Mouse (Mus musculus) left cerebral cortex, postnatal 14 days (tissue): ENCODE data around the gene Taf1. TPM values are rescaled to one million over a fixed set of nuclear protein-coding genes. Genes with fewer than 3 reads are reported as not detected.
"Not testable (repeated sequence)": the region's sequence is repeated elsewhere in the genome, so short reads cannot be mapped to it uniquely, and the experiment has no call there.

Experiments
- DNase-seq, 2 experiments: peaks; one replicate each; pipeline ENCODE4 v3.0.0; 2021 to 2022; ENCODE audit warnings: low spot score in 2 of 2, mixed read lengths in 1 of 2
- intact Hi-C: fragments of 180-260 bp; cut with DNase I; formaldehyde crosslinking; loops from one replicate; pipeline ENCODE4 v1.15.1; 2025
- long read RNA-seq, 2 experiments: library from polyadenylated mRNA; stranded (forward); transcript quantifications; one replicate each; pipeline ENCODE4 v2.0.0; 2021
- total RNA-seq, 2 experiments: library from RNA; stranded (reverse); gene quantifications; 2 replicates each; pipeline ENCODE4 v1.2.3; 2021

Taf1 gene
- 10 to 100 TPM; 48.8 to 49.8 TPM for total RNA-seq
- long read RNA-seq, experiment 1, full-length matches to known transcripts: 2 of 10 reads
- long read RNA-seq, experiment 1, partial matches to known transcripts: 3 of 10 reads
- long read RNA-seq, experiment 1, other reads (novel, unspliced or antisense): 5 of 10 reads
- long read RNA-seq, experiment 2, partial matches to known transcripts: 3 of 9 reads
- long read RNA-seq, experiment 2, other reads (novel, unspliced or antisense): 6 of 9 reads

DNA sequence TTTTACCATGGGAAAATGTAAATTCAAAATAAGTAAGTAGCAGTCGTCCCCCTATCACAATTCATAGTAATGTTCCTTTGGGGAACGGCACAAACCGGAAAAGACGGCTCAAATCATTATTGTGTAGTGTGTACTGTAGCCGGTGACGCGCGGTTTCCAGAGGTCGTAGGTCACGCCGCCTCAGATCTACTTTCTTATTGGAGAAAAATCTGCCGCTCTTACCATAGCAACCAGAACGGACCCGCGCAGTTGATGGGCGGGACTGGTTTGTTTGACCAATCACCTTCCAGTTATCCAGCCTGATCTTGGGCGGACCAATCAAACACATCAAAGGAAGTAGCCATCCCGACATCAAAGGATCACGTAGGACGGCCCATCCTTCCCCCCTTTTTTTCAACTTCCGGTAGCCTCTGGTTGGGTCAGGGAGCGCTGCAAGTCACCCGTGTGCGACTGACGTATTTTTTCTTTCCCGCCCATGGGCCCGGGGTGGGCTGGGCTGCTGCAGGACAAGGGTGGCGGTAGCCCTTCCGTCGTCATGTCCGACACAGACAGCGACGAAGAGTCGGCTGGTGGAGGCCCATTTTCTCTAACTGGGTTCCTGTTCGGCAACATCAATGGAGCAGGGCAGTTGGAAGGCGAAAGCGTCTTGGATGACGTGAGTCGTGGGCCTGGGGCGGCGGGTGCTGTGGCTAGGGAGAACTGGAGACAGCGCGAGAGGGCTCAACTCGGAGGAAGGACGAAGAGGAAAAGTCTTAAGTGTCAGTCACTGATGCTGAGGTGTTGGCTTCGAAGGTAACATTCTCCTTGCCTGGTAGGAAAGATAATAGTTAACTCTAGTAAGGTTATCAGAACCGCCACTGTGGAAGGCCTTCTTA is at the start of gene Taf1:
TSS of gene Taf1 (plus strand) at position 388 of the 875 bp plus-strand sequence.
- intact Hi-C loops: no loop called here

DNA sequence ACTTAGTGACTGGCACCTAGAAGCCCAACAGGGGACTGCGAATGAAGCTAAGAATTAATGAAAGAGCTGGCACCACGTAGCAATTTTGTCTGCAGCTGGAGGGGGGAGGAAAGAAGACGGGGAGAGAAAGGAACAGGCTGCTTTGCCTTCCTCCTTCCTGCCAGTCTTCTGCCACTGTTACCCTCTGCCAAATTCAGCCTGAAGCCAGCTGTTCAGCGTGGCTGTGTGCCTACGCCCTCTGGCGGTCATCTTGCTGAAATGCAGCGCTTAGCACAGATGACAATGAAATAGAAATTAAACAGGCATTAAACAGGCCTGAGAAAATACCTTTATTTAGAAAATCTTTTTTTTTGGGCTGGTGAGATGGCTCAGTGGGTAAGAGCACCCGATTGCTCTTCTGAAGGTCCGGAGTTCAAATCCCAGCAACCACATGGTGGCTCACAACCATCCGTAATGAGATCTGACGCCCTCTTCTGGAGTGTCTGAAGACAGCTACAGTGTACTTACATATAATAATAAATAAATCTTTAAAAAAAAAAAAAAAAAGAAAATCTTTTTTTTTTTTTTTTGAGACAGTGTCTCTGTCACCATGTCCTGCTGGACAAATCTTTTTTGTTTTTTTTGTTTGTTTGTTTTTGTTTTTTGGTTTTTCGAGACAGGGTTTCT is 45.9 kb upstream of the Taf1 start:
- DNase-seq: peak; percentile 45 to 59
- intact Hi-C loops: not testable (repeated sequence)

More for the DNA sequence above, at the start of gene Taf1:
- DNase-seq: peak; percentile 94 to 98

DNA sequence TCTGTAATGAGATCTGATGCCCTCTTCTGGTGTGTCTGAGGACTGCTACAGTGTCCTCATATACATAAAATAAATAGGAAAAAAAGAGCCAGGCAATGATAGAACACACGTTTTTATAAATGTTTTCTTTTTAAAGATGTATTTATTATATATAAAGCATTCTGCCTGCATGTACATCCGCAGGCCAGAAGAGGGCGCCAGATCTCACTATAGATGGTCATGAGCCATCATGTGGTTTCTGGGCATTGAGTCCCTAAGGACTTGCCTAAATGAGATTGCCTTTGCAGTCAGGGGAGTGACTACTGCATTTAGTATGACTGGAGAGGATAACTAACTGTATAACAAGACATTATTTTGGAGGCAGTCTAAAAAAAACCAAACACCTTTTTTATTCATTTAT is 27.9 kb upstream of the Taf1 start:
- no peak for DNase-seq
- intact Hi-C loops: no loop called here

DNA sequence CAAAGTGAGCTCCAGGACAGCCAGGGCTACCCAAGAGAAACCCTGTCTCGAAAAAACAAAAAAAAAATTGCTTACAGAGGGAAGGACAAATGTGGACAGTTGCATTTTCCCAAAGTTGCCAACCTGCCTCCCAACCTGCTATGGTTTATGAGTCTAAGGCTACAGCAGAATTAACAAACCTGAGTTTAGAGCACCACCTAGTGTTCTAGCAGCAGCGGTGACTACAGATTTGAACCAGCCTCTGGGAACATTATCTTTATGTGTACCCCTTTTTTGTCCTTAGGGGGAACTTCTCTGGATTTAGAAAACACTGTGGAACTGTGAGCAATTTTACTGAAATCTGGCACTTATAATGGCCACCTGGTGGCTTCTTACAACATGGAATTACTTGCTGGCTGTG is 16.8 kb upstream of the Taf1 start:
- intact Hi-C loops: loop anchor here (10.0 kb wide), 1 partner anchor 381 kb away; no protein-coding TSS in a partner anchor

DNA sequence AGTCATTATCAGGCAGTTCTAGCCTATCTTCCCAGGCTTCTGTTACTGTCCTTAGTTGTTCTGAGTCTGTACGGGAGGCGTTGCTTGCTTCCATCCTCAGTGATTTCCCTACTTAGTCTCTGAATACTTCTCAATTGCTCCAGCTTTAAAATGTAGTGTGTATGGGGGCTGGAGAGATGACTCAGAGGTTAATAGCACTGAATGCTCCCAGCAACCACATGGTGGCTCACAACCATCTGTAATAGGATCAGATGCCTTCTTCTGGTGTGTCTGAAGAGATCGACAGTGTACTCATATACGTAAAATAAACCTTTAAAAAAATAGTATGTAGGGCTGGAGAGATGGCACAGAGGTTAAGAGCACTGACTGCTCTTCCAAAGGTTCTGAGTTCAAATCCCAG is 14.5 kb upstream of the Taf1 start:
- intact Hi-C loops: loop anchor here (10.0 kb wide), 1 partner anchor 383 kb away; no protein-coding TSS in a partner anchor
- no peak for DNase-seq

More for the DNA sequence above, 16.8 kb upstream of the Taf1 start:
- peak; percentile 12 to 18 for DNase-seq

DNA sequence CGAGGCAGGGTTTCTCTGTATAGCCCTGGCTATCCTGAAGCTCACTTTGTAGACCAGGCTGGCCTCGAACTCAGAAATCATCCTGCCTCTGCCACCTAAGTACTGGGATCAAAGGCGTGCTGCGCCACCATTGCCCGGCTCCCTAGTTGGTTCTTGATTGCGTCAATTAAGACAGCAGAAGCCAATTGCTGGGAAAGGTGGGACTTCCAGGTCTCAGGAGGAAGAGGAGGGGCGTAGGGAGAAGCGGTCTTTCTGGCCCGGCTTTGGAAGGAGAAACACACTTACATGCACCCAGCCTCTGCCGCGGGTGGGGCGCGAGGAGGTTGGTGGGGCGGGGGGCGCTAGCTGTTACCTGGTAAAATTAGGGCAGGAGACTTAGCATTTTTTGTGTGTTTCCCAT is 10.5 kb upstream of the Taf1 start:
- intact Hi-C loops: no loop called here
- no peak for DNase-seq

DNA sequence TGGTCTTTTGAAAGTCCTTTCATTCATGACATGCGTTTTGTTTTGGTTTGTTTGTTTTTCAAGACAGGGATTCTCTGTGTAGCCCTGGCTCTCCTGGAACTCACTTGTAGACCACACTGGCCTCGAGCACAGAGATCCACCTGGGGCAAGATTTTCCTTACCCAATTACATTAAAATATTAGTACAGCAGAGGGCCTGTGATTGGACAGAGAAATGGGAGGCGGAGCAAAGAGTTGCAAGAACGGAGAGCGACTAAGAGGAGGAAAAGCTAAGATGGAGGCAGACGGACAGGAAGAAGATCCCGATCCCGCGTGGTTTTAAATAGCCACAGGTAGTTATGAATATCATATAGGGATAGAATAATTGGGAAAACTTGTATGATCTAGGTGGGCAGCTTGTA is 5.2 kb upstream of the Taf1 start:
- intact Hi-C loops: no loop called here
- DNase-seq: no peak

DNA sequence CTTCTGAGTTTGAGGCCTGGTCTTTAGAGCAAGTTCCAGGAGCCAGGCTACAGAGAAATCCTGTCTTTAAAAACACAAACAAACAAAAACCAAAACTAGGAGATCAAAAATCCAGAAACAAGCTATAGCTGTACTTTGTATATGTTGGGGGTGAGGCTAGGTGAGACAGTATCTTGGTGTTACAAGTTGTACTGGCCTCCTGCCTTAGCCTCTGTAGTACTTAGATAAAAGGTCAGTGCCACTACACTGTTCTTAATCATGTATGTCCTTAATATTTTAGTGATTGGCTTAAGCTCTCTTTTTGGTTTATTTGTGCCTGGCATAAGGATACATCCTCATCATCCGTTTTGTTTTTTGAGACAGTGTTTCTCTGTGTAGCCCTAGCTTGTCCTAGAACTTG is 52.9 kb downstream of the Taf1 start:
- intact Hi-C loops: no loop called here
- DNase-seq: no peak

DNA sequence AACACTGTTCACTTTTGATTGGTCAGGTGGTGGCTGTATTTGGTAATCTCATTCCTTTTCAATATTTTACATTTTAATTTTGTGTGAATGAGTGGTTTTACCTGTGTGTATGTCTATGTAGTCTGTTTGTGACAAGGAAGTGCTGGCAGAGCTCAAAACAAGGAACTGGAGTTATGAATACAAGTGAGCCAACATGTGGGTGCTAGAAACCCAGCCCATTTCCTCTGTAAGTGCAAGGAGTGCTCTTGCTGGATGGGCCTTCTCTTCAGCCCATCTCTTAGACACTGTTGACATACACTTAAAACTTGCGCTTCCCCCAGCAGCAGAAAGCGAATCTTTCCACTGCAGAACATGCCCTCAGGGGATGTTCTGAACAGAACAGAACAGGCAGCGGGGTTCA is 83.6 kb downstream of the Taf1 start:
- intact Hi-C loops: no loop called here
- DNase-seq: no peak

DNA sequence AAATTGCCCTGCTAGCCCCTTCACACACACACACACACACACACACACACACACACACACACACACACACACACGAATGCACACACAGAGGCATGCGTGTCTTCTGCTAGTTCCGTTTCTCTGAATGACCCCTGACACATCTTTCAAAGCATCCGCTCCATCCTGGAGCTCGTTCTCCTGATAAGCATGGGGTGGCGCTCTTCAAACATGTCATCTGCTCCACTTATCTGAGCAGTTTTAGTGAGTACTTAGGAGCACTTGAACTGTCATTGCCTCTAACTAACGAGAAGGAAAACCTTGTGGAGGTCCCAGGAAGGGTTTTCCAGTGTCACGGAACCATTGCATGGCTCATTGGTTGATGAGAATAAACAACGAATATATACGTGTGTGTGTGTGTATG is 85.4 kb downstream of the Taf1 start:
- intact Hi-C loops: no loop called here
- no peak for DNase-seq

DNA sequence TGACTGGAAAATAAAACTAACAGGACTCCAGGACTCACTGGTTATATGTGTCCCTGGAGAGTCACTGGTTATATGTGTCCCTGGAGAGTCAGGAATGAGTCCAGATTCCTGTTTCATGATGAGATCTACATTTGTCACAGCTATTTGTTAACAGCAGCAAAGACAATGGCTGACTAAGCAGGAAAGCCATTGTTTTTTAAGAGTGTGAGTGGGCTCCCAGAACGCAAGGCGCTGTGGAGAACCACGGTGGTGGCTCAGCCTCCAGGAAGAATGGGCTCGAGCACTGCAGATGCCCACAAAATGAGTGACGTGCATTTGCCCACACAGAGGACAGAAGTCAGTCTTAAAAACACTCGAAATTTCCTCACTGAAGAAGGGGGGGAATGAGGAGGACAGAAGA is 87.8 kb downstream of the Taf1 start:
- intact Hi-C loops: no loop called here
- DNase-seq: no peak

DNA sequence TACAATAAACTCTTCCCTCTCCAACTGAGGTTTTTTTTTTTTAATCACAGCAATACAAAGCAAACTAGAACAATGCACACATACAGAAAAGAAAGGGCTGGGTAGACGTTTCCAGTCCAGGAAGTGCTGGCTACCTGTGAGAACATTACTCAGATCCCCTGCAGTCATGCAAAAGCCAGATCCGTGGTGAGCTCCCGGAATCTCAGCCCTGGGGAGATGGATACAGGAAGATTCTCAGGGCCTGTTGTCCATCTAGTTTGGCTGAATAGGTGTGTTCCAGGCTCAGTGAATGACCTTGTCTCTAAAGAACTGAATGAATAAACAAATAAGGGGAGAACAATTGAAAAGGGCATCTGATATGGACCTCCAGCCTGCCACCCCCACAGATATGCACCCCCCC is 90.0 kb downstream of the Taf1 start:
- intact Hi-C loops: no loop called here
- DNase-seq: no peak

DNA sequence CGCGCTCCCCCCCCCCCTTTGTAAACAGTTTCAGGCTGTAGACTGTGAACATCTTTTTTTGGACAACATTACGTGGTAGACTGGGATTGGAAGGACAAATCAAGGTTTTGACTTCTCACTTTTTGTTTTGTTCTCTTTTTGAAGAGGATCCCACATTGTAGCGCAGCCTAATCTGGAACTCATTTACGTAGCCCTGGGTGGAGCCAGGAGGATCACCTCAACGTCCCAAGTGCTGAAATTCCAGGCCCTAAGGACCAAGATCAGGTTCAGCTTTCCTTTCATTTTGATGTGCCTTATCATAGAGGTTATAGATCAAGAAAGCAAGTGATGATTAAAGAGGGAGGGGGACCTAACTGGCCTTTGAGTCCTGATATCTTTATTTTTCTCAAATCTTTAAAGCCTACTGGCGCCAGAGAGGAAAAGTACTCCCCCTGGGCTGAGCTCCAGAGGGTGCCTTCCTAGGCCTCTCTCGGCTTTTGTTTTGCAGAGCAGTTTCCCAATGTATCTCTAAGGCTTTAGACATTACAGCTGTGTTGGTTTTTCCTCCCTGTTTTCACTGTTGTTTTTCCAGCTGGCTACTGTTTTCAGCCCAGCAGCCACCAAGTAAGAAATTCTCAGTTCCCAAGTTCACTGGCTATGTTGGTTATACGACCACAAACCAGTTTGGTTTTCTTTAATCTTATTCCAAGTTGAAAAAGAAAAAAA is 104.4 kb downstream of the Taf1 start:
- intact Hi-C loops: no loop called here
- DNase-seq: no peak

DNA sequence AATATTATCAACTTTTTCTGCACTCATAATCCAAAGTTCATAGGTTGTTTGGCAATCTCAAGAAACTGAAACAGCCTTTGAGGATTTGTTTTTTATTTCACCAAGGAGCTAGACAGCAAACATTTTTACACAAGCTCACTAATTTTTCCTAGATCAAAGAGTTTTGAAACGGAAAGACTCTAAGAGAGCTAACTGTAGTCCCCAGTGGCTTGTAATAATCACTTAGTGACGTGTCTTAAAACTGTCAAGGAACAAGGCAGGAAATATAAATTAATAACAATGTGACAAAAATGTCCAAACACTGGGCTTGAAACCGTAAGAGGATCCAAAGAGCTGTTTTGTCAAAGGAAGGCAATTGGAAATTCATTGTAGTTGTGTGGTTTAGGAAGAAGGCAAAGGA is 106.3 kb downstream of the Taf1 start:
- intact Hi-C loops: no loop called here
- no peak for DNase-seq

DNA sequence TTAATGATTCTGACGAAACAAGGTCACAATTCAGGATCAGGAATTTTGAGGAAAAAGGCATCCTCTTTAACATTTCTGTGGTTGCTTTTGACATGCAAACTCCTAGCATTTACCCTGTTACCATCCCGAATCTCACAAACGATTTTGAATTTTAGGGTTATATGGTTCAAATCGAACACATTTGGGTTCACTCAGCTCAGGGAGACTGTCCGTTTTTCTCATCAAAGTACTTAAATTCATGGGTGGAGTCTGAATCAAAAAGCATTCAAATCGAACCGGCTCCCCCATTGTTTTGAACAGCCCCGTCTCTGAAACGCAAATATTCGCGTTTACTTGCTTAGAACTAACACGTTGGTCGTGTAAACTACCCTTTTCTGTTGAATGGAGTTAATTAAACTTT is 106.8 kb downstream of the Taf1 start:
- no peak for DNase-seq
- intact Hi-C loops: no loop called here

DNA sequence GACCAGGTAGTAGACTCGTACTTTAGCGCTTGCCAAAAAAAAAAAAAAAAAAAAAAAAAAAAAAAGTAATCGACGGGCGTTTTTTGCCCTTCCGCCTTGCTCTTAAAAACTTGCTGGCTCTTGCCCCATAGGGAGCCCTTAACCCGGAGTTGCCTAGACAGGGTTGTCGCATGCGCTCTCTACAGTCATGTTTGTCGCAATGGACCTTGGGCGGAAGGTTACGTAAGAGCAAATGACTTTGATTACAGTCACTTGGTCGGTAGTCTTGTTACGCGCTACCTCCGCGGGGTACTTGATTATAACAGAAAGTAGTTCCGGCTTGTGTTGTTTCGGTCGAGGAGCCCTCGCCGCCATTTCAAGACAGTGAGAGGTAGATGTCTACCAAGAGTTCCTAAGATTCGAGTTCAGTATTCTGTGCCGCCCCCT is 107.2 kb downstream of the Taf1 start, which contains the start of gene Ogt:
TSS of gene Ogt (plus strand) at position 320 of the 426 bp plus-strand sequence.
- peak; percentile 91 to 93 for DNase-seq
- intact Hi-C loops: no loop called here

DNA sequence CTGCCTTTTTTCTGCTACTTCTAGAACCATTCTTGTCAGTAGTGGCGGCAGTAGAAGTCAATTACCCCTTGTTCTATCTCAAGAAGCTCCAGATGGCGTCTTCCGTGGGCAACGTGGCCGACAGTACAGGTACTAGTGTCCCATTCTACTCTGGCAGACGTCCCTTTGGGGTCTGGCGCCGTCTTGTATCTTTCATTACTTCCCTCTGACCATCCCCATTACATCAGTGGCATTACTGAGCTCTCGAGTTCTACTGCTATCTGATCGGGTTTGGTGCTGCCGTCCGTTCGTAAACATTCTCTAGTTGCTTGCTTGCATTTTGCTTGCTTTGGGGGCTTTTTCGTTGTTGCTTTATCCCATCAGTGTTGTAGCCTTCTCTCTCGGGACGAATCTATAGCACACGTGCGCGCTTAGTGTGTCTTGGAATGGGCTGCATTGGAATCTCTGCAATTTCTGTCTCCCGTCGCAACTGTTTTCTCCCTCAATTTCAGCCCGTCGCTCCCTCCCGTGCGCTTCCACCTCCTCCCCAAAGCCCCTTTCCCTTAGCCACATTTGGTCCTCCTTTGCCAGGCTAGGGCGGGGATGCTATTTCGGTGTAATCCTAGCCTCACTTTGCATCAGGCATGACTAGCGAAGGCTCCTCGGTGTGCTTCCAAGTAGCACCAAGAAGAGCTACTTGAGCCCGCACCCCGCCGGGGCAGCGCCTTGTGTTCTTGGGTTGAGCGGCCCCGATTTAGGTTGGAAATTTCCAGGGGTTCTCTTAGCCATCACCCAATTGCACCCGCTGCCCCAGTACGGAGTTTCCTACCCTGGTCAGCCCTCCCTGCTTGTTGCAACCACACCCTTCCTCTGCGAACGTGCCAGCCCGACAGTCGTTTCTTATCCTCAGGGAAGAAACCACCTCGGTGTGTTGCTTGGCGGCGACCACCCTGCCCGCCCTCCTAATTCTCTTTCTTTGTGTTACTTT is 107.9 kb downstream of the Taf1 start:
- DNase-seq: peak; percentile 16
- intact Hi-C loops: no loop called here

DNA sequence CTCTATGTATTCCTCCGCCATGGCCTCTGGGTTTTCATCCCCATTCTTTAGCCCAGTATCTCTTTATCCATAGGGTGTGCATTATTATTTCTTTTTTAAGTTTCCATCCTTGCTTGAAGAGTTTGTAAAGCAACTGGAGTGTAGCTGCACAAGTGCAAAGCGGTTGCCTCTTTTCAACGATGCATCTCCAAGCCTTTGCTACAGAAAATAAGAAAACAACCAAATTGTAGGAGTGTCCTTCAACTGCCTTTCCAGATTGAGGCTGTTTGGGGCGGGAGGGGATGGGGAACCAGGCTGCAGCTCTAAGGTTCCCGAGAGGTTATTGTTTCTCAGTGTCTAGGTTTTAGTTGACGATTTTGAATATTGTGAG is 108.6 kb downstream of the Taf1 start:
- intact Hi-C loops: no loop called here
- no peak for DNase-seq

DNA sequence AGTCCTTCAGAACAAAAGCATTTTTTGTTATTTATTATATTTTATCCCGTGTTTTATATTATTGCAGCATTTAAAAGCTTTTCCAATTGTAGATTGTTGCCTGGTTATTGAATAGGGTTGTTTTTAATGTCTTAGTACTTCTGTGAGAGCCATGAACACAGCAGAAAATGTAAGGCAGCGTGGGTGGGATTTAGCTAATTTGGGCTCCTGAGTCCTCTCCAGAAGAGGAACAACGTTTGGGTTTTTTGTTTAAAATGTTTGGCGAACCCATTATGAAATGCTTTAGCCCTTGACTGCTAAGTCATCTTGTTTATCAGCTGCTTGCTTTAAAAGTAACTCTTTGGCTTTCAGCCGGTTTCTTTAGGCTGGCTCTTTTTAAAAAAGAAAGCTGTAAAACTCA is 109.6 kb downstream of the Taf1 start:
- intact Hi-C loops: no loop called here
- DNase-seq: peak in 1 of 2 experiments; percentile 8
